Mouse (Mus musculus): ENCODE measurements around the gene Ifne.

DNA sequence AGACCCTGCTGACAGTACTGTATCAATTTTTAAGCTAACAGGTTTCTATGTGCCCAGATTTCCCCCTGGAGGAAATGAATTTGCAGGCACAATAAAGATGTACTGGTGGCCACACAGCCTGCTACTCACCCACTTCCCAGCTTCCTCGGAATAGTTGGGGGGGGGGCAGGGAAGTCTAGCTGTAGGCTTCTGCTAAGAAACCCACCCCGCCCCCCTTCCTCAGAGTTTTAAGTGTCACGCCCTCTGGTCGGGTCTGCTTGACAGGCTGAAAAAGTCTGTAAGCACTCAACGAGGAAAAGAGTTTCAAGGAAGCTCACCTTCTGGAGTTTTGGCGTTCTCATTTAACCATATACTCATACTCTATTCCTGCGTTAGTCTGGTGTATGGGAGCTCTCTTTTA is 16.7 kb downstream of the Ifne start:
- TF ChIP-seq GATA1 (IDR thresholded peaks at IDR 0.05; ENCODE audit: low read length) (no peak), TAL1 (IDR thresholded peaks at IDR 0.05; ENCODE audit: low read length) (no peak)

Data from erythroblast, embryonic 14.5 days (primary cell).